Mouse (Mus musculus) neural tube, embryonic 15.5 days (tissue): ENCODE measurements at regions not wholly inside any gene's neighbourhood (a gene's known extent, or its start where the extent isn't known, plus 50 kb on each side); places are given as distances from the start of the nearest gene placed in this dataset.
A peak's percentile ranks its signal among the peaks of the same experiment; 100 is the strongest.

Experiments
- ATAC-seq: fragments of 200-750 bp; cut with Nextera tagmentation; 2 replicates; pipeline ENCODE4 v1.8.0; 2017; ENCODE audit warnings: mild to moderate bottlenecking, moderate TSS enrichment, moderate library complexity; ENCODE audit not compliant: low FRiP score
- H3K27ac ChIP-seq: fragments of 300-500 bp; sonication (generic); replicated peaks from 2 replicates; pipeline ENCODE4 v1.5.1; 2015; ENCODE audit warnings: mild to moderate bottlenecking, inconsistent platforms
- H3K27me3 ChIP-seq: fragments of 300-500 bp; sonication (generic); replicated peaks from 2 replicates; pipeline ENCODE4 v1.6.1; 2015; ENCODE audit warnings: inconsistent platforms
- H3K36me3 ChIP-seq: fragments of 300-500 bp; sonication (generic); 2 replicates; pipeline ENCODE4 v1.6.1; 2015; ENCODE audit warnings: inconsistent platforms
- H3K4me1 ChIP-seq: fragments of 300-500 bp; sonication (generic); 2 replicates; pipeline ENCODE4 v1.6.1; 2015; ENCODE audit warnings: inconsistent platforms
- H3K4me2 ChIP-seq: fragments of 300-500 bp; sonication (generic); 2 replicates; pipeline ENCODE4 v1.6.1; 2015; ENCODE audit warnings: inconsistent platforms, mild to moderate bottlenecking, moderate library complexity
- H3K4me3 ChIP-seq: fragments of 300-500 bp; sonication (generic); replicated peaks from 2 replicates; pipeline ENCODE4 v1.5.1; 2015; ENCODE audit warnings: mild to moderate bottlenecking, inconsistent platforms
- H3K9ac ChIP-seq: fragments of 300-500 bp; sonication (generic); replicated peaks from 2 replicates; pipeline ENCODE4 v1.6.1; 2015; ENCODE audit warnings: mild to moderate bottlenecking, inconsistent platforms
- H3K9me3 ChIP-seq: fragments of 300-500 bp; sonication (generic); replicated peaks from 2 replicates; pipeline ENCODE4 v1.6.1; 2016; ENCODE audit warnings: inconsistent platforms
- WGBS: fragments of 180-500 bp; shearing (Covaris S2); methylation state at CpG from one replicate; pipeline ENCODE4 v1.1.7; 2015; ENCODE audit warnings: mixed read lengths; 5-methylcytosine and 5-hydroxymethylcytosine counted together

DNA sequence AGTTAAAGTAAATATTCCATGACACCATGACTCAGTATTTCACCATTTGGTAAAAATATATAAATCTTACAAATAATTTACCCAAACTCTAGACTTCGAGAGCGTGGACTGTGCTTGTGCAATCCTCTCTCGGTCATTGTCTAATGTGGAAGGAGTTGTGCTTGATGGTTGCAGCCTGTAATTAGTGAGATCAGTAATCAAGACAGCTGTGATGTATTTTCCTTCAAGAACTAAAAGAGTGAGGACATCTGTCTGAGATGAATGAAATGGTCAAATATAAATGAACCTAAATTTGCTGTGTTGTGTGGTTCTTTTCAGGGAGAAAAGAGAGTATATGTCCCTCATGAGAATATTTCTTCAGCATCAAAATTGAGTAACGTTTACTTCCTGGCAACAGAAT lies 338.3 kb upstream of the Tmem161b start:
- H3K36me3 ChIP-seq, result no peaks in the 10 kb centered on the region
- no peak overlapping the region for H3K27ac ChIP-seq
- ATAC-seq, result no peak
- H3K4me2 ChIP-seq, result no peak overlapping the region
- H3K4me3 ChIP-seq, result no peak overlapping the region
- 0 out of 2 replicates have a peak, but pooled peaks cover 6% of the 10 kb centered on the region for H3K4me1 ChIP-seq
- no peaks in the 10 kb centered on the region for H3K9me3 ChIP-seq
- WGBS, result 50% methylated on average over 4 of the region's 4 CpGs
- H3K9ac ChIP-seq, result no peak overlapping the region
- no peaks in the 10 kb centered on the region for H3K27me3 ChIP-seq

DNA sequence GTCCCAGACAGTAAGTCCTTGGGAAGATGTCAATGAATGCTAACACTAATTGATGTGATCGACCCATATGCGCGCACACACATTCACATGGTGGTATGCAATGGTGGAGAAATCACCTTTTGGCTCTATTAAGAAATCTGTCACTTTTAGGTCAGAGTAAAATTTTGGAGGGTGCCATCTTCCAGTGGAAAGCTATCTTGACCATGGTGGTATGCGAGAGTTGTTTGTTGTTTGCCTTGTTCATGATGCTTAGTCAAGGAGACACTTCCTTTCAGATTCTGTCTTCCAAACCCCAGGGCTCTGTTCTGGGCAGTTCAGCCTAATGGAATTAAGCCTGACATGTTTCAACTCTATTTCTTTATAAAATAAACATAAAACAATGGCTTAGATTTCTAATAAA lies 337.9 kb upstream of the Tmem161b start:
- Histone ChIP-seq H3K4me2 (no peak overlapping the region), H3K27ac (no peak overlapping the region), H3K4me3 (no peak overlapping the region), H3K9ac (no peak overlapping the region), H3K36me3 (no peaks in the 10 kb centered on the region), H3K27me3 (no peaks in the 10 kb centered on the region), H3K4me1 (0 out of 2 replicates have a peak, but pooled peaks cover 6% of the 10 kb centered on the region), H3K9me3 (no peaks in the 10 kb centered on the region)
- no peak for ATAC-seq
- WGBS, result 74% methylated on average over 4 of the region's 4 CpGs

DNA sequence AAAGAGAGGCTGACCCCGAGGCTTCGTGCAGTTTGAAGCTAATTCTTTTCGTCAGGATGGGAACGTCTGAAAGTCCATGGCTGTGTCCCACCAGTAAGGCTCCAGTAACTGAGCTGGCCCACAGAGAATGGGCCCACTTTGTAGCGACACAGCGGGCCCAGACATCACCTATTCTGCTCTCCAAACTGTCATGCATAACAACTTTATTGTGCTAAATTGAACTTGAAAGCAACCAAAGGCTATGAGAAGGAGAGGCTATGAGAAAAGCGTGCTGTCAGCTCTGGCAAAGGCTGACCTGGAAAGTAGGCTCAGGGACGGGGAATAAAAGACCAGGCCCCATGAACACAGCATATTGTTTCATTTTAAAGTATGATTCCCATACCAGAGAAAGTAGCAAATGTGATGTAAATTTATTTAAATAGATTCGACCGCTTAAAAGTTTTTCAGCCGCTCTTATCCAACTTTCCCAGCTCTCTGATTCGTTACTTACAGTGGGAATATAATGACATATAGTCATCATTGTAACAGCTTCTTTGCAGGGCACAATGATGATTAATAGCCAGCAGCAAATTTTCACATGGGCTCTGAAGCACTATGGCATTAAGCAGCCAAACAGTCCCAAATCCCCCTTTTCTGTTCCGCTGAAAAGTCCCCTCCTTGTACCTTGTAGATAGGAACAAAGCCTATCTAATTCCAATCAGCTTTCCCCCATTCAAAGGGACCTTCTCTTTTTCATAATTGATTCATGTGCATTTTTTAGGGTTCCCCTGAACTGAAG lies 337.1 kb upstream of the Tmem161b start:
- Histone ChIP-seq H3K27me3 (no peaks in the 10 kb centered on the region), H3K9ac (no peak overlapping the region), H3K9me3 (no peaks in the 10 kb centered on the region), H3K4me1 (0 out of 2 replicates have a peak, but pooled peaks cover 6% of the 10 kb centered on the region), H3K4me3 (no peak overlapping the region), H3K27ac (no peak overlapping the region), H3K36me3 (no peaks in the 10 kb centered on the region), H3K4me2 (no peak overlapping the region)
- no peak for ATAC-seq
- WGBS, result 24% methylated on average over 13 of the region's 13 CpGs

DNA sequence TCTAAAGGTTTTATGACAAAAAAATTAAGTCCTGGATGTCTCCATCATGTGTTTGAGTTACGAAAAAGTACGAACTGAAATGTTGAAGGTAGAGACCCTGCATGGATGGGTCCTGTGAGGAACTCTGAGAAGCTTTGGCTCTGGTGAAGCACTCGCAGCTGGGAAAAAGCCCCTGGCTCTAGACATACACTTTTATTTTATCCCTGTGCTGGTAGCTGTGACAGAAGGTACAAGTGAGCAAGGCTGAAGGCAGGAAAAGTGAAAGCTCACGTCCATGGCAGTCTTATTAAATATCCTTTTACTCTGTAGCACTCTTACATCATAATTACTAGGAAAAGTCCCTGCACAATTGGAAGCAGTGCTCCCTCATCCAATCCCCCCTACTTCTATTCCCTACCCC lies 336.4 kb upstream of the Tmem161b start:
- ATAC-seq, result no peak

DNA sequence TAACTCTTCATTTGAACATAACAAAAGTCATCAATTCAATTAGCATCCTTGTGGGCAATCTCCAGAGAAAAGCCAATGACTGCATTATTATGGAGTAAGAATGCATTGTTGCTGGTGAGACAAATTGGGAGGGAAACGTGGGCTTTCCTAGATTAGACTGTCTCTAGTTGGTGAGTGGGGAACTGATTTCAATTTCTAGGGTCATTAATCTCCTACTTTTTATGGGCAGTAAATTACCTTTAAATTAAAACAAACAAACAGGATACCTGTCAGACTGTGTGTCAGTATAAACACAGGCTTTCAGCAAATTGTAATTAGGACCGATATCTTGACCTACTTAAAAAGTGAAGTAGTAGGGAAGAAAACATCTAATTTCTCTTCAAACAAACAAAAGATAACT lies 307.4 kb upstream of the Tmem161b start:
- Histone ChIP-seq H3K36me3 (no peaks in the 10 kb centered on the region), H3K4me2 (no peak overlapping the region), H3K27ac (no peak overlapping the region), H3K4me1 (no peaks in the 10 kb centered on the region), H3K4me3 (no peak overlapping the region), H3K9me3 (no peaks in the 10 kb centered on the region), H3K9ac (no peak overlapping the region), H3K27me3 (no peaks in the 10 kb centered on the region)
- ATAC-seq, result peak; percentile 50
- WGBS, result 45% methylated on average over 2 of the region's 2 CpGs

More for the DNA sequence above, 336.4 kb upstream of the Tmem161b start:
- Histone ChIP-seq H3K27ac (no peak overlapping the region; the same call in 1 of the 2 replicates), H3K9ac (no peak overlapping the region), H3K4me1 (0 out of 2 replicates have a peak, but pooled peaks cover 6% of the 10 kb centered on the region), H3K27me3 (no peaks in the 10 kb centered on the region), H3K4me2 (no peak overlapping the region), H3K9me3 (no peaks in the 10 kb centered on the region), H3K36me3 (no peaks in the 10 kb centered on the region), H3K4me3 (no peak overlapping the region)
- WGBS, result 68% methylated on average over 4 of the region's 4 CpGs

DNA sequence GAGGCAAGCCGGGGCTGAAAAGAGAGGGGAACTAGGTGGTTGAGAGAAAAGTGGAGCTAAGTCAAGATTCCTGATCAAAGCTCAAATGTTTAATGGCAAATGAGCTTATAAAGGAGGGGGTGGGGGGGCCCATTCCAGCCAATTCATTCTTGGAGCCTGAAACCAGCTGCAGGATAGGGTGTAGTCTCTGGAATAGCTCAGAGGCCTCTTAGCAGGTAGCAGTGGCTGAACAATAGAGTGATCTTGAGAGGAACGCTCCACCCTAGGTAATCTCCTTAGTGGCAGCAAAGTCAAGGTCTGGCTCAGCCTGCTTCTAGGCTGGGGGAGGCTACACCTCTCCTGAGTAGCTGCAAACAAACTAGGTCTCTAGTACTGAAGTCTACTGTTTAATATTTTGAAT lies 289.3 kb upstream of the Tmem161b start:
- 84% methylated on average over 2 of the region's 2 CpGs for WGBS
- H3K27me3 ChIP-seq, result no peaks in the 10 kb centered on the region

DNA sequence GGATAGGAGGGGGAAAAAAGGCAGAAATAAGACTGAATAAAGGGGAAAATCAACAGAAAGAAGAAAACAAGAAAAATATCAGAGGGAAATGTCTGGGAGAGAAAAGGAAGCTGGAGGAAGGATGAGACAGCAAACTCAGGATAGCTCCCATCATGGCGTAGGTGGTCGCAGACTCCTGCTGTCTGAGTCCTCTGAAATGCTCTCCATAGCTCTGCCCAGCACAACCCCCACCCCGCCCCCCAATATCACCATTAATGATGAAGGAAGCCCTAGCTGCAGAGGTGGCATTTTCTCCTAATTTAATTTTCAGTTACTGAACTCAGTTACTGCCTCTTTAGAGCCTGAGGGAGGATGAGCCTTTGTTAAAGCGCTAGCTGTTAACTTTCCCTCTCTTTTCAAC lies 275.6 kb upstream of the Tmem161b start:
- H3K9ac ChIP-seq, result no peak overlapping the region
- H3K27ac ChIP-seq, result no peak overlapping the region
- 69% methylated on average over 4 of the region's 4 CpGs for WGBS
- no peaks in the 10 kb centered on the region for H3K27me3 ChIP-seq
- H3K4me2 ChIP-seq, result no peak overlapping the region
- no peaks in the 10 kb centered on the region for H3K36me3 ChIP-seq
- H3K9me3 ChIP-seq, result no peaks in the 10 kb centered on the region
- no peak for ATAC-seq
- H3K4me1 ChIP-seq, result no peaks in the 10 kb centered on the region
- H3K4me3 ChIP-seq, result no peak overlapping the region

More for the DNA sequence above, 289.3 kb upstream of the Tmem161b start:
- no peak for ATAC-seq
- no peaks in the 10 kb centered on the region for H3K4me1 ChIP-seq
- H3K9me3 ChIP-seq, result no peaks in the 10 kb centered on the region
- no peak overlapping the region for H3K9ac ChIP-seq
- no peak overlapping the region for H3K27ac ChIP-seq
- no peak overlapping the region for H3K4me2 ChIP-seq
- H3K36me3 ChIP-seq, result no peaks in the 10 kb centered on the region
- H3K4me3 ChIP-seq, result no peak overlapping the region

DNA sequence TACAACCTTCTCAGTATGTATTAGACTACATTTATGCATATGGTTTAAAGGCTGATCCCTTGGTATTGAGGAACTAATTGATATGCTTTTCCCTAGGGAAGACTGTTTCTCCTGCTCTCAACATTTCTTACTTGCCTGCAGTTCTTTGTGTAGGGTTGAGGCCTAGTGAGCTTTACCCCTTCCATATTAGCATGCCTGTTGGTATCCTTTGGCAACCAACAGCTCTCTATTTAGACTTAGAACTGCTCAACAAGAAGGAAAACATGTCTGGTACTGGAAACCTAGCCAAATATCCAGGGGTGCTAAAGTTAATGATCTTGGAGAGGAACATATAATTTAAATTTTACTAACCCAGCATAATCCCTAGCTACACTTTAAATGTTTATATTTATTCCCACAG lies 270.9 kb upstream of the Tmem161b start:
- H3K4me3 ChIP-seq, result no peak overlapping the region
- H3K27me3 ChIP-seq, result no peaks in the 10 kb centered on the region
- H3K9me3 ChIP-seq, result no peaks in the 10 kb centered on the region
- H3K27ac ChIP-seq, result no peak overlapping the region
- ATAC-seq, result no peak
- no peak overlapping the region for H3K9ac ChIP-seq
- H3K4me1 ChIP-seq, result no peaks in the 10 kb centered on the region
- no peak overlapping the region for H3K4me2 ChIP-seq
- no peaks in the 10 kb centered on the region for H3K36me3 ChIP-seq

DNA sequence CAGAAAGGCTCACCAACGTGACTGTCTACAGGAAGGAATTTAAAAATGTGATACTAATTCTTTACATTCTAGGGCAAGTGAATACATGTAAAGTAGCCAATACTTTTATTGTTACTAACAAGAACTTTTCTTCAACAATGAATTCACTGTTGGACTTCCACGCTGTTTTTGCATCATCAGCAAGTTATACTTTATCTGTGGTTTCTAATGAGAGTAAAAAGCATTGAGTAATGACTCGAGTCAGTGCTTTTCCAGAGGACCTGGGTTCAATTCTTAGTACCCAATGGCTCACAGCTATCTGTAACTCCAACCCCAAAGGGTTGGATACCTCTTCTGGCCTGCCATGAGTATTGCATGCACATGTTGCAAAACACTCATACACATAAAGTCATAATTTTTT lies 270.3 kb upstream of the Tmem161b start:
- Histone ChIP-seq H3K36me3 (no peaks in the 10 kb centered on the region), H3K4me1 (no peaks in the 10 kb centered on the region), H3K4me3 (no peak overlapping the region), H3K9ac (no peak overlapping the region), H3K27me3 (no peaks in the 10 kb centered on the region), H3K27ac (no peak overlapping the region), H3K9me3 (no peaks in the 10 kb centered on the region), H3K4me2 (no peak overlapping the region)
- WGBS, result 93% methylated on average over 3 of the region's 3 CpGs
- no peak for ATAC-seq

DNA sequence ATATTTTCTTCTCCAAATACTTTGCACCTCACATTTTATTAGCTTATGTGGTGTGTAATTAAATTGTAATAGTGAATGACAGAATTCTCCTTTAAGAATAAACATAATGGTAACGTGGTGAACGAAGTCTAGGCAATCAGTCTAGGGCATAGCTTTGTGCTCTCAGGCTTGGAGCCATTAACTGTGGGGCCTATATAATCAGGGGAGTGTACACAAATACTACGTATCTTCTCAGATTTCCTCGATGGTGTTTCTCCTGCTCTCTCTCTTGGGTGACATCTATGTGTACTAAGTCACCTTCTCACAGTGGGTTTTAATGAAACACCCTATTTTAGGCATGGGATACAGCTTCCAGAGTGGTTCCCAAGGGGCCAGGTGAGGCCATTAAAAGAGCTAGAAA lies 269.7 kb upstream of the Tmem161b start:
- no peak overlapping the region for H3K4me3 ChIP-seq
- peak overlapping the region; percentile 46; the same call in 1 of the 2 replicates for H3K27ac ChIP-seq
- H3K36me3 ChIP-seq, result no peaks in the 10 kb centered on the region
- no peaks in the 10 kb centered on the region for H3K4me1 ChIP-seq
- H3K27me3 ChIP-seq, result no peaks in the 10 kb centered on the region
- no peak overlapping the region for H3K4me2 ChIP-seq
- H3K9me3 ChIP-seq, result no peaks in the 10 kb centered on the region
- ATAC-seq, result peak; percentile 57; the same call in 1 of the 2 replicates
- 45% methylated on average over 4 of the region's 4 CpGs for WGBS
- H3K9ac ChIP-seq, result no peak overlapping the region

DNA sequence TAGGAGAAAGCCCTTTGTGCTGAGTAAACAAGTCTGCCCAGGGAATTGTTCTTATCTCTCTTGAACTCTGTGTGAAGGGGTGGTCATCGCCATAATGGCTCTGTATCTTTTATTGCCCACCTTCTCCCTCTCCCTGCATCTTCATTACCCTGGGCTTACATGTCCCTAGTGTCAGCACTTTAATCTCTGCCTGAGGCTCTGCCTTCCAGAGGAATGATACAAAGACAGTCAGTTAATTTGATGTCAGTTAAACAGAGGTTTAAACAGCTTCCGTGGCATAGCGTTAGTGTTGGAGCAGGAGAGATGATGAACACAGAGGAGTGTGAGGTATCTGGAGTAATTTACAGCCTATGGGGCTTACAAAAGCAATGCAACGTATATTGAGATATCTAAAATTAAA lies 269.2 kb upstream of the Tmem161b start:
- H3K27ac ChIP-seq, result peak overlapping the region; percentile 46; the same call in 1 of the 2 replicates

DNA sequence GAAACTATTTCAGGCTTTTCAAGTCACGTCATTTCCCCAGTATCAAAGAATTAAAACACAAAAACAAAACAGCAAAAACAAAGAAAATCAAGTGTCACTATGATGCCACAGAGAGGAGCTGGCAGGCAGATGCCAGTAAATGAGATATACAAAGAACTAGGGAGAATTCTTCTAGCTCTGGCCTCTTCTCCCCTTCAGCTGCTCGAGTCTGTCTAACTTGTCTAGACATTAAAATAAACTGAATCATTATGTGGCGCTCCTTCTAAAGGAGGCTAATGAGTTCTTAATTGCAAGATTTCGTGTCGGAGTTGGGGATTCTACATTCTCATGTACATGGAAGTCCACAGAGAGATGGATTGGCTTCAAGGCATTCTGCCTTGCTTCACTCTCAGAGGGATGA lies 266.4 kb upstream of the Tmem161b start:
- no peak overlapping the region for H3K4me2 ChIP-seq
- no peaks in the 10 kb centered on the region for H3K36me3 ChIP-seq
- no peak for ATAC-seq
- no peaks in the 10 kb centered on the region for H3K27me3 ChIP-seq
- no peak overlapping the region for H3K4me3 ChIP-seq
- no peak overlapping the region for H3K9ac ChIP-seq
- H3K27ac ChIP-seq, result no peak overlapping the region
- no peaks in the 10 kb centered on the region for H3K4me1 ChIP-seq
- WGBS, result 49% methylated on average over 5 of the region's 5 CpGs
- 0 out of 2 replicates have a peak, but pooled peaks cover 8% of the 10 kb centered on the region for H3K9me3 ChIP-seq

More for the DNA sequence above, 269.2 kb upstream of the Tmem161b start:
- no peaks in the 10 kb centered on the region for H3K4me1 ChIP-seq
- no peaks in the 10 kb centered on the region for H3K9me3 ChIP-seq
- H3K4me2 ChIP-seq, result no peak overlapping the region
- H3K9ac ChIP-seq, result no peak overlapping the region
- no peaks in the 10 kb centered on the region for H3K27me3 ChIP-seq
- WGBS, result 12% methylated on average over 4 of the region's 4 CpGs
- no peaks in the 10 kb centered on the region for H3K36me3 ChIP-seq
- peak; percentile 56; the same call in 1 of the 2 replicates for ATAC-seq
- no peak overlapping the region for H3K4me3 ChIP-seq
